Mouse (Mus musculus) gastrocnemius, postnatal 36 days (tissue): ENCODE measurements around the gene Klf3. TPM values are rescaled to one million over a fixed set of nuclear protein-coding genes. Genes with fewer than 3 reads are reported as not detected.
"Not testable (repeated sequence)": the region's sequence is repeated elsewhere in the genome, so short reads cannot be mapped to it uniquely, and the experiment has no call there.

Experiments used
- DNase-seq, 2 experiments: peaks; one replicate each; pipeline ENCODE4 v3.0.0; 2022
- intact Hi-C: fragments of 180-260 bp; cut with DNase I; formaldehyde crosslinking; loops from one replicate; pipeline ENCODE4 v1.15.1; 2025
- total RNA-seq, 2 experiments: library from RNA; stranded (reverse); gene quantifications; 2 replicates each; pipeline ENCODE4 v1.2.3; 2021

The Klf3 gene
- total RNA-seq, 2 experiments from 2014 or later = 16.4 to 18.0 TPM

DNA sequence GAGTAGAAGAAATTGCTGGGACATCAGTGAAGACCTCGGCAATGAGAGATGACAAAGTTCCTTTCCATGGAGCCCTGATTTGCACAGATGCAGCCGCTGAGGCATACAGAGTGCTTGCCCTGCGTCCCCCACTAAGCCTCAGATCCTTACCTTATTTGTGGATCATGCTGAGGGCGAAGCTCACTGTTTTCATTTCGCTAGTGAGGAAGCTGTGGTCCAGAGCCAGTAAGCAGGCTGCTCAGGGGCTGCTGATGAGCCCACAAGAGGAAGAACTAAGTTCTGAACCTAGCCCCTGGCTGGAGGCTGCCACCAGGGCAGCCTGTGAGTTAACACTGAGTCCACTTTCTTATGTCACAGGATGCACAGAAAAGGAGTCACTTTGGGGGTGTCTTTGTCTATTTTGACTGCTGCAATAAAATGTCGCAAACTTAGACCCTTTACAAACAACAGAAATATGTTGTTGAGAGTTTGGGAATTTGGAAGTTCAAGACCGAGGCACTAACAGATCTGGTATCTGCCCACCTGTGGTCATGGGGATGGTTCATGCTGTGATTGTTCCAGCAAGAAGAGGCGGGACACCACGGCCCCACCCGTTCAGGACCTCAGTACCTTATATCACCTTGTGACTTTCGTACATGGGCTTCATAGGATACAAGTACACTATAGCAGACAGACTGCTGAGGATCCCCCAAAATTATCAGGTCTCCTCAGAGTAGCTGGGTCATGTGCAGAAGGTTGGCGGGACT is 62.2 kb downstream of the Klf3 start:
- intact Hi-C loops = loop anchor here (2.0 kb wide), 1 partner anchor 577 kb away; no protein-coding TSS in a partner anchor
- no peak for DNase-seq

GRCm38 (mm10) chr5:64866331-64867050 is 63.3 kb downstream of the Klf3 start:
- peak in 1 of 2 experiments; percentile 80 for DNase-seq
- intact Hi-C loops = loop anchor here (2.0 kb wide), 1 partner anchor 484 kb away; no protein-coding TSS in a partner anchor

DNA sequence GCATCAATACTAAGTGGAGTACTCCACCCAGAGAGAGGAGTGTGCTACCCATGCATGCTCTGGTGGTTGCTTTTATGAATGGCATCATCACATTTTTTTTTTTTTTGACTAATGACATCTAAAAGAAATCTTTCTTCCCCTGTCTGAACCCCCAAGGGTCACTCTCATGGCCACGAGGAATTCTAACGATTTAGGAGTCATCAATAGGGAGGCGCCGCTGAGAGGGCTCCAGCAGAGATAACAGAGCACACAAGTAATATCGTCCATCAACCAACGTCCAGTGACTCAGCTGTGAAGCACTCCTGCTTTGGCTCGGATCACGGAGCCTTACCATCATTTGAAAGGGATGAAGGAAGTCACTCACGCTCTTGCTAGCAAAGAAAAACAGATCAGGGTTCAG is 63.9 kb downstream of the Klf3 start:
- intact Hi-C loops = loop anchor here (2.0 kb wide), 1 partner anchor 484 kb away; no protein-coding TSS in a partner anchor
- DNase-seq = no peak

- intact Hi-C loops = loop anchor here (2.0 kb wide), 1 partner anchor 485 kb away; no protein-coding TSS in a partner anchor
- DNase-seq = no peak
Measured at GRCm38 (mm10) chr5:64867551-64867950, 64.4 kb downstream of the Klf3 start.

GRCm38 (mm10) chr5:64876086-64876830 is 73.1 kb downstream of the Klf3 start:
- intact Hi-C loops = no loop called here
- DNase-seq = no peak

GRCm38 (mm10) chr5:64877235-64878026 is 74.2 kb downstream of the Klf3 start:
- DNase-seq = no peak
- intact Hi-C loops = no loop called here

DNA sequence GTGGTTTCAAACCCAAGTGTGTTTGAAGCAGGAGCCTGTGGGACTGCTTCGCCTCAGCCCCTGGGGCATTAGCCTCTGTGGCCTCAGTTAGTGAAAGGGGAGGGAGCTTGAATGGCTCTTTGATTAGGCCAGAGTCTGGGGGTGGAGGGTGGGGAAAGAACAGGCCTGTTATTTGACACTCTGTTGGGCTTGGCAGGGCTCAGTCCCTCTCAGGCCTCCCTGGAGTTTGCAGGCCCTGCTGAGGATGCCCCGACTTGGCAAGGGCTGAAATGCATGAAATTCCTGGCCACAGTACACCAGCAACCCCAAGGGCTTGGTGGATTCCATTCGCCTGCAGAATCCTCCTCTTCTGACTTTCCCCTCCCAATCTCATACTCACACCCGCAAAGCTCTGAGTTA is 74.8 kb downstream of the Klf3 start:
- intact Hi-C loops = no loop called here

GRCm38 (mm10) chr5:64878526-64878925 is 75.3 kb downstream of the Klf3 start:
- DNase-seq = no peak
- intact Hi-C loops = no loop called here

More for the DNA sequence above, 74.8 kb downstream of the Klf3 start:
- DNase-seq = peak; percentile 41 to 68

- no peak for DNase-seq
Measured at GRCm38 (mm10) chr5:64879241-64879640, 76.1 kb downstream of the Klf3 start.

GRCm38 (mm10) chr5:64881559-64881958 is 78.4 kb downstream of the Klf3 start:
- intact Hi-C loops = loop anchor here (10.0 kb wide), 3 partner anchors 83 to 363 kb away; partner anchors contain the start of gene Tlr6
- not testable (repeated sequence) for DNase-seq

More at GRCm38 (mm10) chr5:64879241-64879640, 76.1 kb downstream of the Klf3 start:
- intact Hi-C loops = no loop called here

DNA sequence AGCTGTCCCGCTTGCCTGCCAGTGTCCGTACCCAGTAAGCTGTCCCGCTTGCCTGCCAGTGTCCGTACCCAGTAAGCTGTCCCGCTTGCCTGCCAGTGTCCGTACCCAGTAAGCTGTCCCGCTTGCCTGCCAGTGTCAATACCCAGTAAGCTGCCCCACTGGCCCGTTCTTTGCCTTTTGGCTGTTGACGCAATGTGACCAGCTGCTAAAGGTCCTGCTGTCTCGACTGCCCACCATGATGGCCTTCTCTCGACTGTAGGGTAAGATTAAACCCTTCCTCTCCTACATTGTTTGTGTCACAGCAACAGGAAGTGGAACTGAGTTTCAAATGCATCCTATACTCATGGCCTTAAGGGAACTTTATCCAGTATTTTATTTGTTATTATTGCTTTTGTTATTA is 78.8 kb downstream of the Klf3 start:
- not testable (repeated sequence) for DNase-seq
- intact Hi-C loops = loop anchor here (10.0 kb wide), 3 partner anchors 83 to 363 kb away; partner anchors contain the start of gene Tlr6

Other genes starting within 250 kb of the Klf3 start
- under 1 TPM; 0.10 to 0.15 TPM for gene Tlr1, start 130.2 kb downstream of the Klf3 start, total RNA-seq
- gene Tlr6, start 156.7 kb downstream of the Klf3 start, total RNA-seq = 1 to 10 TPM; 1.0 TPM
- 10 to 100 TPM; 10.0 to 12.4 TPM for gene Fam114a1, start 166.7 kb downstream of the Klf3 start, total RNA-seq